15 mouse cellular contexts compared by ENCODE assay signal in genomic region chr13:51638958-51639357, GRCm38 (mm10). TPM values are rescaled to one million over a fixed set of nuclear protein-coding genes. Genes with fewer than 3 reads are reported as not detected.
DNase-seq lines count a peak whose midpoint lies in the region; ATAC-seq and TF ChIP-seq lines count a peak whose summit lies in the region.
"Had no signal": no experiment of that assay in that cellular context is flagged by ENCODE, and none has a peak within 500 bp of the region (broad histone marks: within the 10 kb centered on the region; RNA-seq: fewer than 3 reads in every experiment).

No protein-coding gene starts in this region.

- H3K79me2 ChIP-seq in heart, adult 2 months (replicated peaks; ENCODE audit: control insufficient read depth, insufficient read depth, low read length) = no peaks in the 10 kb centered on the region

- TF ChIP-seq EP300 in heart, adult 2 months (IDR thresholded peaks at IDR 0.05; ENCODE audit: insufficient read depth, low read depth, low read length) = no peak

- H3K4me3 ChIP-seq in heart, adult 2 months = no peak overlapping the region
- H3K4me3 ChIP-seq: limb, embryonic 12.5 days had no signal

- H3K36me3 ChIP-seq in heart, adult 2 months (ENCODE audit: control insufficient read depth, insufficient read depth, low read length) = no peaks in the 10 kb centered on the region
- H3K36me3 ChIP-seq: limb, embryonic 12.5 days had no signal

- 92% methylated on average over 4 of the region's 4 CpGs for WGBS in heart, adult 2 months

- TF ChIP-seq POLR2A in heart, adult 2 months (IDR thresholded peaks at IDR 0.05; ENCODE audit: insufficient read depth, low read depth, low read length) = no peak

- TF ChIP-seq CTCF in heart, adult 2 months (IDR thresholded peaks at IDR 0.05) = 0 out of 2 replicates have a peak, but pooled peaks have one; percentile 10

- no peak overlapping the region for H3K9ac ChIP-seq in heart, adult 2 months (ENCODE audit: low read depth, low read length)
- H3K9ac ChIP-seq: limb, embryonic 12.5 days had no signal

- intact Hi-C loops in heart, adult 2 months (cut with DNase I) = no loop called here
- intact Hi-C loops in left cerebral cortex, postnatal 4 days (cut with DNase I) = no loop called here

- H3K4me1 ChIP-seq in heart, adult 2 months (ENCODE audit: control insufficient read depth, insufficient read depth, low read length) = no peaks in the 10 kb centered on the region
- H3K4me1 ChIP-seq: limb, embryonic 12.5 days had no signal

- no peaks in the 10 kb centered on the region for H3K27me3 ChIP-seq in heart, adult 2 months (ENCODE audit: control insufficient read depth, insufficient read depth, low read length)
- H3K27me3 ChIP-seq: limb, embryonic 12.5 days had no signal

- ATAC-seq in erythroid progenitor cell, adult 5-6 weeks (replicated peaks; ENCODE audit: low FRiP score, poor library complexity, severe bottlenecking) = peak; percentile 61; the same call in 1 of the 2 replicates
- ATAC-seq: activated CD4-positive, CD25-positive, alpha-beta regulatory T cell, adult 4 months had no signal

- no peak overlapping the region for H3K27ac ChIP-seq in heart, adult 2 months
- H3K27ac ChIP-seq: limb, embryonic 12.5 days had no signal

- DNase-seq in heart, adult 2 months = no peak
- DNase-seq in heart, postnatal 4 days = no peak
- DNase-seq in thymus, postnatal 14 days = peak; percentile 9
- no peak for DNase-seq in thymus, postnatal 36 days
- DNase-seq in left cerebral cortex, postnatal 4 days = no peak
- DNase-seq in cerebellum, adult 11 months = no peak
- no peak for DNase-seq in frontal cortex, postnatal 25 days (ENCODE audit: low spot score in 2 of 2)
- DNase-seq: cerebellum, postnatal 14 days; heart, adult 18-20 months; kidney, adult 11 months; lung, postnatal 4 days; thymus, adult 18-20 months had no signal

RNA-seq across cellular contexts. Expression of gene Cks2, which starts 6.1 kb away (rescaled TPM):
- total RNA-seq in heart, adult 2 months (2021) = 1 to 10 TPM in 1 of 2 experiments, under 1 TPM in 1; 0.50 to 1.2 TPM
- 1.5 and 1.6 TPM in 2 replicates for polyA plus RNA-seq in heart, adult 2 months (2012; rRNA removed)
- 10 to 100 TPM; 76.8 to 86.6 TPM for total RNA-seq in heart, postnatal 4 days (2021)
- 498 and 632 TPM in 2 replicates for total RNA-seq in erythroid progenitor cell, adult 5-6 weeks (2015; ENCODE audit: low replicate concordance)
- 273 and 310 TPM in 2 replicates for total RNA-seq in erythroid progenitor cell, adult 5-6 weeks (2017; ENCODE audit: low replicate concordance)
- 1 to 10 TPM; 7.7 to 9.4 TPM for total RNA-seq in left cerebral cortex, postnatal 4 days (2021)

RNA-seq across cellular contexts. Expression of gene Secisbp2, which starts 12.5 kb away (rescaled TPM):
- total RNA-seq in heart, adult 2 months (2021) = 10 to 100 TPM; 11.1 to 11.5 TPM
- polyA plus RNA-seq in heart, adult 2 months (2012; rRNA removed) = 15.3 and 20.6 TPM in 2 replicates
- total RNA-seq in heart, postnatal 4 days (2021) = 10 to 100 TPM; 22.3 to 23.0 TPM
- 24.1 and 28.9 TPM in 2 replicates for total RNA-seq in erythroid progenitor cell, adult 5-6 weeks (2015; ENCODE audit: low replicate concordance)
- 27.6 and 31.5 TPM in 2 replicates for total RNA-seq in erythroid progenitor cell, adult 5-6 weeks (2017; ENCODE audit: low replicate concordance)
- 10 to 100 TPM; 20.5 to 23.1 TPM for total RNA-seq in left cerebral cortex, postnatal 4 days (2021)

Comparison
In these comparisons a context has a peak if more than half of its experiments do, and no peak if none do; other contexts are left out.
1. RNA of gene Cks2, which starts 6.1 kb away (total RNA-seq): 273 to 632 TPM in erythroid progenitor cell, adult 5-6 weeks and 76.8 to 86.6 TPM in heart, postnatal 4 days; 7.7 to 9.4 TPM in left cerebral cortex, postnatal 4 days and 0.50 to 1.2 TPM in heart, adult 2 months; every median in the first group is over 4 times any median in the second.